Mouse (Mus musculus) hindbrain, embryonic 16.5 days (tissue): ENCODE data around the gene Ccdc85b. TPM values are rescaled to one million over a fixed set of nuclear protein-coding genes. Genes with fewer than 3 reads are reported as not detected.

Experiments used
- ATAC-seq: fragments of 200-750 bp; cut with Nextera tagmentation; 2 replicates; pipeline ENCODE4 v1.8.0; 2017; ENCODE audit warnings: moderate TSS enrichment, moderate library complexity
- H3K27ac ChIP-seq: fragments of 300-500 bp; sonication (generic); 2 replicates; pipeline ENCODE4 v1.5.1; 2014; ENCODE audit warnings: low read depth, mild to moderate bottlenecking, control low read depth, low read length, moderate library complexity
- H3K27me3 ChIP-seq: fragments of 300-500 bp; sonication (generic); replicated peaks from 2 replicates; pipeline ENCODE4 v1.6.1; 2014; ENCODE audit warnings: low read length; ENCODE audit not compliant: control insufficient read depth, insufficient read depth
- H3K36me3 ChIP-seq: fragments of 300-500 bp; sonication (generic); 2 replicates; pipeline ENCODE4 v1.6.1; 2014; ENCODE audit warnings: mild to moderate bottlenecking, low read length, moderate library complexity, mixed read lengths; ENCODE audit not compliant: control insufficient read depth, insufficient read depth
- H3K4me1 ChIP-seq: fragments of 300-500 bp; sonication (generic); 2 replicates; pipeline ENCODE4 v1.6.1; 2014; ENCODE audit warnings: low read depth, low read length; ENCODE audit not compliant: control insufficient read depth, insufficient read depth
- H3K4me2 ChIP-seq: fragments of 300-500 bp; sonication (generic); 2 replicates; pipeline ENCODE4 v1.6.1; 2014; ENCODE audit warnings: mild to moderate bottlenecking, low read length, control low read depth, moderate library complexity
- H3K4me3 ChIP-seq: fragments of 300-500 bp; sonication (generic); 2 replicates; pipeline ENCODE4 v1.5.1; 2014; ENCODE audit warnings: mild to moderate bottlenecking, low read length, control low read depth, moderate library complexity
- H3K9ac ChIP-seq: fragments of 300-500 bp; sonication (generic); 2 replicates; pipeline ENCODE4 v1.6.1; 2014; ENCODE audit warnings: low read depth, mild to moderate bottlenecking, control low read depth, low read length, moderate library complexity
- H3K9me3 ChIP-seq: fragments of 300-500 bp; sonication (generic); 2 replicates; pipeline ENCODE4 v1.6.1; 2014; ENCODE audit warnings: mild to moderate bottlenecking, low read length, moderate library complexity; ENCODE audit not compliant: control insufficient read depth
- WGBS: fragments of 180-500 bp; shearing (Covaris S2); extraction: QIAGEN DNeasy Blood & Tissue Kit; methylation state at CpG from one replicate; pipeline ENCODE4 v1.1.7; 2014; 5-methylcytosine and 5-hydroxymethylcytosine counted together
- polyA plus RNA-seq: library from polyadenylated mRNA; unstranded; fragments of >200 nt; fragmentation: Nextera tagmentation; extraction: Ambion mirVana; gene quantifications from 2 replicates; pipeline ENCODE4 v1.2.1, GENCODE M21; 2015

Gene Ccdc85b
- polyA plus RNA-seq, 1 experiment from 2014 or later = 12.4 TPM

DNA sequence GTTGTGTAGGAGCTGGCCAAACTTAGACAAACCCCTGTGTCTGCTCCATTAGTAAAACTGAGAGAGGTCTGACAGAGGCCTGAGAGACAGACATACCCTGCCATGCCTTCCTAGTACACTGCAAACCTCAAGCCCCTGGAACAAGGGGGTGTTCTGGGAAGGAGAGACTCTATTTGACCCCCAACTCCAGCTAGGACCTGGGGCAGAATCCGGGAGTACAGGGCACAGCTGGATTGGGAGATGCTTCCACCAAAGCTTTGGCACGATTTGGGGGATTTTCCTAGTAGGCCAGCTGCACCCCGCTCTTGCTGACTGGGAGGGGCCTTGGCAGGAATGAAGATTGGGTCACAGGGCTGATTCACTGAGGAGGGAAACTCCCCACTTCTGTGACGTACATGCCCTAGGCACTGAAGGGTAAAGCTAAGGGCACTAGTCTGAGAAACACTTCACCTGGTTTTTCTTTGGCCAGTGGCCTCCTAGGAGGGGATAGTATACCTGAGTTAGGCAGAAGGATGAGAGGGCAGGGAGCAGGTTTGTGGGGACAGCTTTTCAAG, 25.7 kb downstream of the Ccdc85b start:
- Histone ChIP-seq H3K27ac (no peak overlapping the region), H3K9me3 (no peaks in the 10 kb centered on the region), H3K4me2 (no peak overlapping the region), H3K36me3 (no peaks in the 10 kb centered on the region), H3K9ac (no peak overlapping the region), H3K4me3 (no peak overlapping the region), H3K27me3 (no peaks in the 10 kb centered on the region; the same call in 1 of the 2 replicates), H3K4me1 (peaks cover 12% of the 10 kb centered on the region)
- no peak for ATAC-seq
- 78% methylated on average over 4 of the region's 4 CpGs for WGBS

DNA sequence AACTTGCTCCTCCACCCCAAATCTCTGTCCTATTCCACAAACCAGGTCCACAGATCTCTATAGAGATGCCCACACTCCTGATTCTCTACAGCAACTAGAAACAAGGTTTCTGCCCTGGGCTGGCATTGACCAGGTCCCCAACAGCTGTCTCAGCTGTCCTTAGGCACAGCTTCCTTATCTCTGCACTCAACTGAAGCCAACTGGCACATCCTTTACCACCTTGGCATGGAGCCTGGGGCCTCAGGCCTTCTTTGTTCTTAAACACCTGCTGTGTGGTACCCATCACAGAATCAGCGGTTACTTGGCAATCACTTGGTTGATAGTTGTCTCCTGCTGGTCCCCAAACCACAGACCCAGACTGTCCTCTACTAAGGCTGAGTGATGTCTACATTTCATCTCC, 27.3 kb downstream of the Ccdc85b start:
- no peak overlapping the region for H3K4me2 ChIP-seq
- no peak overlapping the region for H3K9ac ChIP-seq
- no peaks in the 10 kb centered on the region; the same call in 1 of the 2 replicates for H3K27me3 ChIP-seq
- H3K9me3 ChIP-seq = no peaks in the 10 kb centered on the region
- no peak overlapping the region for H3K27ac ChIP-seq
- WGBS = 50% methylated on average over 1 of the region's 1 CpGs
- H3K36me3 ChIP-seq = no peaks in the 10 kb centered on the region
- peaks cover 25% of the 10 kb centered on the region for H3K4me1 ChIP-seq
- ATAC-seq = no peak
- no peak overlapping the region for H3K4me3 ChIP-seq

DNA sequence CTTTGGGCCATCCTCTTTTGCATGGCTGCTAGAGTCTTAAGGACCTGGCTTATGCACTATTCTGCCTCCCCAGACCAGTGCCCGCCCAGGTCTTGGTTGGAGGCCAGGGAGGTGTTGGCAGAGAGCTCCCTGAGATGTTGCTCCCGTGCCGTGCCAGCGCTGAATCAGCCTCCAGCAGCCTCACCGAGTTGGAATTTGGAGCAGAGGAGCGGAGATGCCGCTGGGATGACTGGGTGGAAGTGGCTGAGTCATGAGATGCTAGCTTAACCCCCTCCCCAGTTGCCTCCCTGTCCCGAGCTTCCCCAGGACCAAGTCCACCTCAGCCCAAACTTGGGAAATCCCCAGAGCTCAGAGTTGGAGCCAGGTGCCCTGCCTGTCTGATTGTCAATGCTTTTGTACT, 27.9 kb downstream of the Ccdc85b start:
- Histone ChIP-seq H3K27me3 (no peaks in the 10 kb centered on the region; the same call in 1 of the 2 replicates), H3K4me2 (no peak overlapping the region), H3K36me3 (no peaks in the 10 kb centered on the region), H3K27ac (no peak overlapping the region), H3K9me3 (no peaks in the 10 kb centered on the region), H3K9ac (no peak overlapping the region), H3K4me1 (peaks cover 25% of the 10 kb centered on the region), H3K4me3 (no peak overlapping the region)
- 62% methylated on average over 8 of the region's 8 CpGs for WGBS
- no peak for ATAC-seq

DNA sequence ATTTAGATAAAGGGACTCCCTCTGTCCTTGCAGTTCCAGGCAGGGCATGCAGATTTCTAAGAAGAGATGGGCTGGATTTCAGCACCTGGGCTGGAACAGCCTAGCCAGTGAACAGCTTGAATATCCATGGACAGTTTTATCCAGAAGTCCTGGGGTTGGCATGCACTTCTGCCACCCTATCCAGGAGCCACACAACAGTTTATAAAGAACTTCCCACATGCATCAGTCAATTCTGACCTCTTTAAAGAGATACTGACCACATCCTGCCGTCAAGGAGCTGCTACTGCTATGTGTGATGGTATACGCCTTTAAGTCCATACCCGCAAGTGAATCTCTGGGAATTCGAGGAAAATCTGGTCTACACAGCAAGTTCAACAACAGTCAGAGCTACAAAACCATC, 28.5 kb downstream of the Ccdc85b start:
- H3K27ac ChIP-seq = no peak overlapping the region
- no peaks in the 10 kb centered on the region for H3K9me3 ChIP-seq
- H3K4me3 ChIP-seq = no peak overlapping the region
- H3K4me2 ChIP-seq = no peak overlapping the region
- H3K4me1 ChIP-seq = peaks cover 25% of the 10 kb centered on the region
- no peak overlapping the region for H3K9ac ChIP-seq
- WGBS = 86% methylated on average over 4 of the region's 4 CpGs
- H3K27me3 ChIP-seq = no peaks in the 10 kb centered on the region; the same call in 1 of the 2 replicates
- no peak for ATAC-seq
- H3K36me3 ChIP-seq = no peaks in the 10 kb centered on the region

DNA sequence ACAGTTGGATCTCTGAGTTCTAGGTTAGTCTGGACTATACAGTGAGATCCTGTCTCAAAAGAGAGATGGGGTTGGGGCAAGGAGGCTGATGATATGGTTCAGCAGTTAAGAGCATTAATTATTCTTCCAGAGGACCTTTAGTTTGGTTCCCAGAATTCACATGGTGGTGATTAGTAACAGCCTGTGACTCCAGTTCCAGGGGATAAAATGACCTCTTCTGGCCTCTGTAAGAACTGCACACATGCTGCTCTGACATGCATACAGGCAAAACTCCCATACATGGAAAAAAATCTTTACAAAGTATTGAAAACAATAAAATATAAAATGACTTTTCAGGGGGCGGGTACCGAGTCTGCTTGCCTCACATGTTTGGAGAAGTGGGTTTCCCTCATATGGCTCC, 29.6 kb downstream of the Ccdc85b start:
- H3K9me3 ChIP-seq = no peaks in the 10 kb centered on the region
- H3K4me3 ChIP-seq = no peak overlapping the region
- no peak overlapping the region for H3K4me2 ChIP-seq
- H3K27me3 ChIP-seq = no peaks in the 10 kb centered on the region; the same call in 1 of the 2 replicates
- no peak overlapping the region for H3K9ac ChIP-seq
- no peak for ATAC-seq
- 89% methylated on average over 2 of the region's 2 CpGs for WGBS
- no peaks in the 10 kb centered on the region for H3K36me3 ChIP-seq
- peaks cover 25% of the 10 kb centered on the region for H3K4me1 ChIP-seq
- H3K27ac ChIP-seq = no peak overlapping the region

DNA sequence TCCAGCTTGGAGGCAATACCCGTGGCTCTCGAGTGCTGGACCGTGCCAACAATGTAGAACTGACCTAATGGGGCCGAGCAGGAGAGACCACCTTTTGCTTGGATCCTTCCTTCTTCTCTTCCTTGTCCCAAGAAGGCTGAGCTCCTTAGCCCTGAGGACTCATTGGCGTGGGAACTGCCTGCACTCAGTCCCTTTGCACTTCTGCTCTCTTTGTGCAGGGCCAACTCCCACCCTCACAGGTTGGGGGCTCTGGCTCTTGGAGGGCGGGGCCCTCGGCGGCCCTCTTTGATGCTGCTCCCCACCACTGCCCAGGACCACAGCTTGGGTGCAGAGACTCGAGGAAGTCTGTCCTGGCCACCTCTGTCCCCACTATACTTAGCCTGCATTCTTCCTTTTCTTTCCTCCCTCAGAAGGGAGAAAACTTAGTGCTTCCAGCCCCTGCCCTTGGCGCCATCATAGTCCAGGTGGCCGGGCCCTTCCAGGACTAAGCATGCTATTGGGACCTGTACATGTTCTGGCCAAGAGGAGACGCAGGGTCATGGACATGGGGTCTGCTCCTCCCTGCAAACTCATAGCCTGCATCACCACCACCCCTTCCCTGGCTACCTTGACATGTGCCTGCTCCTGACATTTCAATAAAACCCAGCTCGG, 30.9 kb downstream of the Ccdc85b start:
- 92% methylated on average over 13 of the region's 13 CpGs for WGBS
- Histone ChIP-seq H3K9ac (0 out of 2 replicates have a peak overlapping the region, but pooled peaks have one; percentile 10), H3K27ac (no peak overlapping the region), H3K4me3 (no peak overlapping the region), H3K27me3 (no peaks in the 10 kb centered on the region; the same call in 1 of the 2 replicates), H3K4me2 (no peak overlapping the region), H3K36me3 (peaks cover 3% of the 10 kb centered on the region; the same call in 1 of the 2 replicates), H3K4me1 (peaks cover 34% of the 10 kb centered on the region), H3K9me3 (no peaks in the 10 kb centered on the region)
- ATAC-seq = no peak

DNA sequence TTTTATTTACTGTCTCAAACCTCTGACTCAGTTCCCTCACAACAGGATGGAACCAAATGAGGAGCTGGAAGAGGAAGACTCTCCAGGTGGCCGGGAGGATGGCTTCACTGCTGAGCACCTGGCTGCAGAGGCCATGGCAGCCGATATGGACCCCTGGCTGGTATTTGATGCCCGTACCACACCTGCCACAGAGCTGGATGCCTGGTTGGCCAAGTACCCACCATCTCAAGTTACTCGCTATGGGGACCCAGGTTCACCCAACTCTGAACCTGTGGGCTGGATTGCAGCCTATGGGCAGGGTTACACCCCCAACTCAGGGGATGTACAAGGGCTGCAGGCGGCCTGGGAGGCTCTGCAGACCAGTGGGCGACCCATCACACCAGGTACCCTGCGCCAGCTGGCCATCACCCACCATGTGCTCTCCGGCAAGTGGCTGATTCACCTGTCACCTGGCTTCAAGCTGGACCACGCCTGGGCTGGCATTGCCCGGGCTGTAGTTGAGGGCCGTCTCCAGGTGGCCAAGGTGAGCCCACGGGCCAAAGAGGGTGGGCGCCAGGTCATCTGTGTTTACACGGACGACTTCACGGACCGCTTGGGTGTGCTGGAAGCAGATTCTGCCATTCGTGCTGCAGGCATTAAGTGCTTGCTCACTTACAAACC, 31.7 kb downstream of the Ccdc85b start:
- Histone ChIP-seq H3K27me3 (no peaks in the 10 kb centered on the region), H3K4me1 (peaks cover 35% of the 10 kb centered on the region), H3K27ac (peak overlapping the region; percentile 89), H3K9ac (peak overlapping the region; percentile 92), H3K4me3 (peak overlapping the region; percentile 76), H3K4me2 (peak overlapping the region; percentile 80), H3K36me3 (peaks cover 3% of the 10 kb centered on the region; the same call in 1 of the 2 replicates), H3K9me3 (no peaks in the 10 kb centered on the region)
- ATAC-seq = no peak
- 92% methylated on average over 17 of the region's 18 CpGs for WGBS

DNA sequence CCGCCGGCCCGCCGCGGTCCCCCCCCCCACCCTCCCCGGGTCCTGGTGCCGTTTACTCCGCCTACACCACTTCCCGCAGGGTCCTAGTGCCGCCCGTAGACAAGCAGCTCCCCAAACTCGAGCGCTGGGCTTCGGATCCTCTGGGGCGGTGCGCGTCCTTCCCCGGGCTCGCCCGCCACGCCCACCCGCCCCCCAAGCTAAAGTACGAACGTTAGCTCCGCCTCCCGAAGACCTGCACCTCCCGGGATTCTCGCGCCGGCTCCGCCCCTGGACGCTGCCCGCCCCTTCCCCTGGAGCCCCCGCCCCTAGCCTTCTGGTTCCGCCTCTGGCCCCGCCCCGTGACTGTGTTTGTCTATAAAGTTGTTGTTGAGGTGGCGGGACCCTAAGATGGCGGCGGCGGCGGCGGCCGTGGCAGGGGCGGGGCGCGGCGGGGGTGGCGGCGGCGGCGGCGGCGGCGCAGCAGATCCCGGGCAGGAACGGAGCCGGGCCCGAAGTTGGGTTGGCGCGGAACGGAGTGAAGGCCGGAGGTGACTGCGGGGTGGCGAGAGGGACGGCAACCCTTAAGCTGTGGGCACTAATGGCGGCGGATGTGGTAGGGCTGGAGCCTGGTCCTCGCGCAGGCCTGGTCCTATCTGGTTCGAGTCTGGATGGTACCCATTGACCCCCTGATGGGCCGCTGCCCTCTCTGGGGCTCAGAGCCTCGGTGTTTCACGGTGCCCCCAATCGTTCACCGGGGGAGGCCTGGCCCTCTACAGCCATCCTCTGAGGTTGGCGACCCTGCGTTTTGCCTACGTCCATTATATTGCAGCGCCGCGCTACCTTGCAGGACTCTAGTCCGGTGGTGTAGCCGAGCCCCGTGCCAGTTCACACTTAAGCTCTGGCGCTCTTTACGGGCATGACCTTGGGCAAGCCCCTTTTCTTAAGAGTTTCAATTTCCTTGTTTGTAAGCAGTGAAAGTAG, 32.6 kb downstream of the Ccdc85b start, which contains the start of the genes Drap1 and AI837181:
TSS of gene Drap1 (minus strand) at position 198 of the 960 bp plus-strand sequence.
TSS of gene AI837181 (plus strand) at position 363 of the 960 bp plus-strand sequence.
- ATAC-seq = peak; percentile 94
- Histone ChIP-seq H3K9ac (peak within 1 kb of the TSS; percentile 92), H3K36me3 (peaks cover 10% of the 10 kb centered on the region), H3K27me3 (no peaks in the 10 kb centered on the region), H3K4me1 (peaks cover 35% of the 10 kb centered on the region), H3K27ac (peak within 1 kb of the TSS; percentile 92), H3K9me3 (no peaks in the 10 kb centered on the region), H3K4me3 (peak within 1 kb of the TSS; percentile 76), H3K4me2 (peak within 1 kb of the TSS; percentile 88)
- under 1% methylated on average over 78 of the region's 87 CpGs for whole genome bisulfite sequencing
